Mouse (Mus musculus) urinary bladder, postnatal 36 days (tissue): ENCODE measurements around the gene Eral1.
"Not testable (repeated sequence)": the region's sequence is repeated elsewhere in the genome, so short reads cannot be mapped to it uniquely, and the experiment has no call there.

Experiments used
- DNase-seq, 2 experiments: peaks; one replicate each; pipeline ENCODE4 v3.0.0; 2022; ENCODE audit warnings: low spot score in 2 of 2, mixed read lengths in 1 of 2

Gene Eral1

GRCm38 (mm10) chr11:78087756-78088281 is 7.6 kb upstream of the Eral1 start:
- no peak for DNase-seq

DNA sequence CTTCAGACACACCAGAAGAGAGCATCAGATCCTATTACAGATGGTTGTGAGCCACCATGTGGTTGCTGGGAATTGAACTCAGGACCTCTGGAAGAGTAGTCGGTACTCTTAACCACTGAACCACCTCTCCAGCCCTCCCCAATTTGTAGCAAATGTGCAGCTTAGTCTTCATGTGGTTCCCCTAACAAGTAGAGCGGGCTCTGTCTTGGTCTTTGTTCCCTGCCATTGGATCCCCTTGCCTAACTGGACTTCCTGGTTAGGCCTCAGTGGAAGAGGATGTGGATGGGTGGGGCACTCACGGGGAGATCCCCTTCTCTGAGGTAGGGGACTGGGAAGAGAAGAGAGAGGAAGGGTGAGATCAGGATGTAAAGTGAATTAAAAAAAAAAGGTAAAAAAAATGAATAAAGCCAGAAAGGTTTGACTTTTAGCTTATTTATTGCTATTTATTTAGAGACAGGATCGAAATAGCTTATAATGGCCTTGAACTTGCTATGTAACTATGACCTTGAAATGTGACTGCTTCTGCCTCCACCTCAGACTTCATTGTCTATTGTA is 6.8 kb upstream of the Eral1 start:
- DNase-seq = no peak

DNA sequence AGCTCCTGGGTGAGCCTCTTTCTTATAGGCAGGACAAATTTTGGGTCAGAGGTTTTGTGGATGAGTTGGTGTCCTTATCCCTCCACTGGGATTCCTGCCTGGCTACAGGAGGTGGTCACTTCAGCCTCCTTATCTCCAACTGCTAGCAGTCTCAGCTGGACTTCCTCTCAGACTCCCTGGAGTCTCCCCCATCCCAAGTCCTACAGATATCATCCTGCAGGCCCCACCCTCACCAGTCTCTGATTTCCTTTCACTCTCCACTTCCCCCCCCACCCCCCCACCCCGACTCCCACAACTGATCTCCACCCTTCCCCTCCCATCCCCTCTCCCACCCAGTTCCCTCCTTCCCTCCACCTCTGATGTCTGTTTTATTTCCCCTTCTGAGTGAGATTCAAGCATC is 3.4 kb upstream of the Eral1 start:
- no peak for DNase-seq

DNA sequence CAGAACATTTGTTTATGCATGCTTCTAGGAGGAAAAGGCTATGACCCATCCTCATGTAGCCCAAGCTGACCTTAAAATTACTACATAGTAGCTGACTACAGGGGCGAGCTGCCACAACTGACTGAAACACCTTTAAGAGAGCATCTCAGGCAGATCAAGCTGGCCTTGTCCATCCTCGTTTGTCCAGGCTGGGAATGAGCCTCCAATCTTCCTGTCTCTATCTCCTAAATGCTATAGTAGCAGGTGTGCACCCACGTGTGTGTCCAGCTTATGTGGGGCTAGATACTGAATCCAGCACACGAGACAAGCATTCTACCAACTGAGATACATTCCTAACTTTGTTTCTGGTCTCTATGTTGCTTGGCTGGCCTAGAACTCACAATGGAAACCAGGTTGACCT is 5.5 kb downstream of the Eral1 start:
- DNase-seq = no peak

- DNase-seq = no peak
These were observed 5.9 kb downstream of the Eral1 start for GRCm38 (mm10) chr11:78074277-78074652.

- DNase-seq = no peak
These were observed 6.5 kb downstream of the Eral1 start for GRCm38 (mm10) chr11:78073577-78074276.

GRCm38 (mm10) chr11:78072425-78073130 is 7.6 kb downstream of the Eral1 start:
- no peak for DNase-seq

DNA sequence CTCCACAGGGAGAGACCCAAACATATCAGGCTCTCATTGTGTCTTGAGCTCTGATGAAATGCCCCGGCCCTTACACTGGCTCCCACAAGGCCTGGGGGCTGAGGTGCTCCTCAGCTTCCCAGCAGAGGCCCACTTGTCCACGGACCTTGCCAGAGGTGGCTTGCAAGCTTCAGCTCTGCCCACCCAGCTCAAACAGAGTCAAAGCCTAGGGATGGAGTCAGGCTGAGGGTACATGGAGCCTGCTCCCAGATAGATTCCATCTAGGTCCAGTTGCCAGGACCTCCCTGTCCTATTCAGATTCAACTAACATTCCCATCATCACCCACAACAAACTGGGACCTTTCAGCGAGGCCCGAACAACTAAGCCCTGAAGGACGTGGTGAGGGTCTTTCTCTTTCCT is 8.2 kb downstream of the Eral1 start:
- no peak for DNase-seq

- DNase-seq = no peak
These were observed 10.5 kb downstream of the Eral1 start for GRCm38 (mm10) chr11:78069646-78070045.

GRCm38 (mm10) chr11:78069130-78069529 is 11.1 kb downstream of the Eral1 start:
- no peak for DNase-seq

GRCm38 (mm10) chr11:78067566-78067965 is 12.6 kb downstream of the Eral1 start:
- no peak for DNase-seq

GRCm38 (mm10) chr11:78066641-78067040 is 13.5 kb downstream of the Eral1 start:
- no peak for DNase-seq

DNA sequence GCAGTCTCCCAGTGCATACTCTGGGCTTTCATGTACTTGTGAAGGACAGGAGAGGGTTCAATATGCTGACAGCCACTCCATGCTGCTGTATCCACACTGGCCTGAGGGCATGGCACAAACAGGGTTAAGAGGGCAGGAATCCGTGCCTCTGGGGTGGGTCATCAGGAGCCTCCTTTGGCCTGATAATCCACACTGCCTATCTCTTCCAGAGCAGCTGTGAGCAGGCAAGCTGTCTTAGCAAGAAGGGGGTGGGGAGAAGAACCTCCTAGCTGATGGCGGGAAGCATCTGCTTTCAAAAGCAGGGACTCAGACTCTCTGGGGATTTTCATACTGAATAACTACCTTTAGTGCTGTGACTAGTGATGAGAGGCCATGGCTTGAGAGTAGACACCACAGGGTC is 14.3 kb downstream of the Eral1 start:
- no peak for DNase-seq

GRCm38 (mm10) chr11:78062563-78062962 is 17.6 kb downstream of the Eral1 start:
- no peak for DNase-seq

DNA sequence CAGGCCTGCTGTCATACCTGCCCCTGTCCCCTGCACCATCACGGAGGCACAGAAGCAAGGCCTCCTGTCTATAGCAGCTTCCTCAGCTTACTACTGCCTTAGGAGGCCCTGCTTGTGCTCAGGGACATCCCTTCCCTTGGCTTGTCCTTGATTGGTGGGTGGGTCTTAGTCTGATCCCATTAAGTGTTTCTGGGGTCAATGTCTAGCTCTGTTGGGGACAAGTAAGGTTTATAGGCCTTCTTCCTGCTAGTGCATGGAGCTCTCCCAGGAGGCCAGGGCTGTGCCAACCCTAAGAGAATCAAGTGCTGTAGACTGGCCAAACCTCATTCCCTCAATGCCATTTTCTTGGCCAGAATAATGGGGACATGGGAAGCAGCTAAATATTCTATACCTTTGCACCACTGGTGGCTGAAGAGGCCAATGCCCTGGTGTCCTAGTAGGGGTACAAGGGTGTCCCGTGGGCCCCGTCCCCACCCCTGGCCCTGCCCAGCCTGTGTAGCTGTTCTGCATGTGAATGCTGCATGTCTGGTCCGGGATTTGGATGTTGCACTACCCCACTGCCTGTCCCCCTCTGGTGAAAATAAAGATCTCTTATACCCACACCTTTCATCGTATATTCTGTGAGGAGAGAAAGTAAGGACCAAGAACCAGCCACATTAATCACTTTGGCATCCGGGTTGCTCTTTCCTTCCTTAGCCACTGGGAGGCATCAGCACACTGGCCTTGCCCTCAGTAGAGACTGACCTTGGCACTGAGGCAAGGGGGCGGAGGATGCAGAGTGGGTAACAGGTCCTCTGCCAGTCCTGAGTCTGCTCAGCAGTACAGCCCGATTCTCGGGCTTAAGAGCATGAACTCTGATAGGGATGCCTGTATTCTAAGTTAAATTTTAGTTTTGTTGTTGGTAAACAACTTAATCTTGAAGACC is 20.1 kb downstream of the Eral1 start:
- peak; percentile 42 to 78 for DNase-seq

DNA sequence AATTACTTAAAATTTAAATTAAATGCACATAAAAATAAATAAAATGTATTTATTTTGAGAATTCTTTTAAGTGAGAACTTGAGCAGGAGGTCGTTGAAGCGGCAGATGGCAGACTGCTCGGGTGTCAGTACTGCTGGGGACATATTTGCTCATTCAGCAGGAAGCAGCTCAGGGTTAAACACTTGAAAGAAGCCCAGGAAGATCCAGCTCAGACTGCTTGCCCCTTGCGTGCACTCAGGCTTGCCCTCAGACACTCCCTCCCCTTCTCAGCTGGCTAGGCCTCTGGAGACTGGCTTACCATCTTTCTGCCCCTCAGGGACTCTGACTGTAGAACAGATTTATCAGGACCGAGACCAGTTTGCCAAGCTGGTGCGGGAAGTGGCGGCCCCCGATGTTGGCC is 23.2 kb downstream of the Eral1 start:
- no peak for DNase-seq

- no peak for DNase-seq
These were observed 27.1 kb downstream of the Eral1 start for GRCm38 (mm10) chr11:78053078-78053477.

GRCm38 (mm10) chr11:78048637-78049036 is 31.5 kb downstream of the Eral1 start:
- not testable (repeated sequence) for DNase-seq

GRCm38 (mm10) chr11:78044758-78045251 is 35.4 kb downstream of the Eral1 start:
- peak; percentile 15 to 76 for DNase-seq

- not testable (repeated sequence) for DNase-seq
These were observed 37.8 kb downstream of the Eral1 start for GRCm38 (mm10) chr11:78042290-78042870.

DNA sequence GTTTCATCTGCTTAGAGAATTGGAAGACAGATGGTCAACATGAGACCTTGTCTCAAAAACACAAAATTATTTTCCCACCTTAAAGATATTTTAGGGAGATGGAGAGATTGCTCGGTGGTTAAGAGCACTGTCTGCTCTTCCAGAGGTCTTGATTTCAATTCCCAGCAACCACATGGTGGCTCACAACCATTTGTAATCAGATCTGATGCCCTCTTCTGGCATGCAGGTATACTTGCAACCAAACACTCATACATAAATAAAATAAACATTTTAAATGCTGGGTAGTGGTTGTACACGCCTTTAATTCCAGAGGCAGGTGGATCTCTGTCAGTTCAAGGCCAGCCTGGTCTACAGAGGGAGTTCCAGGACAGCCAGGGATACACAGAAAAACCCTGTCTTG is 39.3 kb downstream of the Eral1 start:
- no peak for DNase-seq
